Mouse (Mus musculus): Measurements from ENCODE around the gene Plcb1. TPM values are rescaled to one million over a fixed set of nuclear protein-coding genes. Genes with fewer than 3 reads are reported as not detected.
"Not testable (repeated sequence)": the region's sequence is repeated elsewhere in the genome, so short reads cannot be mapped to it uniquely, and the experiment has no call there.

The Plcb1 gene
- total RNA-seq, 1 experiment from 2014 or later: 1.3 TPM

DNA sequence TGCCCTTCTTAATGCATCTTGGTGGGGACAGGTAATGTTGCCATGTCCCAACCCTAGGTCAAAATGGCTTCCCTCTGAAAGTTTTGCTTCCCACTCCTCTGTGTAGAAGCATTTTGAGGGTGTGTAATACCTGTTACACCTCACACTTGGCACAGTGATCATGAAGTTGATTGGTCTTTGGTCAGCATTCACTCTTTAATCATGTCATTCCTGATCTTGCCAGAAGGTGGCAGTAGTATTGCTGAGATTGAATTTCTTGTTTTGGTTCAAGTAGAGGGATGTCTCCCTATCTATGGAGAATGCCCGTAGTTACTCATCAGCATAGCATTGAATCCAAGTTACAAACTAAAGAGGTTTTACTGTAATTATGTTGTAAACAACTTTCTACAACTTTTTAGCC lies 575.9 kb downstream of the Plcb1 start:
- ATAC-seq (replicated peaks in 1 of 2; ENCODE audit: insufficient read depth in 1 of 2, low FRiP score in 2 of 2, low TSS enrichment in 1 of 2, low read depth in 1 of 2, poor library complexity in 2 of 2, severe bottlenecking in 2 of 2): peak in 1 of 2 experiments; percentile 64; a peak in 3 of 4 replicates

- no peak for ATAC-seq (replicated peaks in 1 of 2; ENCODE audit: insufficient read depth in 1 of 2, low FRiP score in 2 of 2, low TSS enrichment in 1 of 2, low read depth in 1 of 2, poor library complexity in 2 of 2, severe bottlenecking in 2 of 2)
These were observed 577.1 kb downstream of the Plcb1 start for GRCm38 (mm10) chr2:135362948-135363347.

- no peak for ATAC-seq (replicated peaks in 1 of 2; ENCODE audit: insufficient read depth in 1 of 2, low FRiP score in 2 of 2, low TSS enrichment in 1 of 2, low read depth in 1 of 2, poor library complexity in 2 of 2, severe bottlenecking in 2 of 2)
These were observed 584.5 kb downstream of the Plcb1 start for GRCm38 (mm10) chr2:135370259-135370835.

GRCm38 (mm10) chr2:135380796-135381195 lies 594.9 kb downstream of the Plcb1 start:
- not testable (repeated sequence) for ATAC-seq (replicated peaks in 1 of 2; ENCODE audit: insufficient read depth in 1 of 2, low FRiP score in 2 of 2, low TSS enrichment in 1 of 2, low read depth in 1 of 2, poor library complexity in 2 of 2, severe bottlenecking in 2 of 2)

- no peak for ATAC-seq (replicated peaks in 1 of 2; ENCODE audit: insufficient read depth in 1 of 2, low FRiP score in 2 of 2, low TSS enrichment in 1 of 2, low read depth in 1 of 2, poor library complexity in 2 of 2, severe bottlenecking in 2 of 2)
These were observed 595.5 kb downstream of the Plcb1 start for GRCm38 (mm10) chr2:135381396-135381795.

GRCm38 (mm10) chr2:135387990-135388389 lies 602.1 kb downstream of the Plcb1 start:
- ATAC-seq (replicated peaks in 1 of 2; ENCODE audit: insufficient read depth in 1 of 2, low FRiP score in 2 of 2, low TSS enrichment in 1 of 2, low read depth in 1 of 2, poor library complexity in 2 of 2, severe bottlenecking in 2 of 2): peak in 1 of 2 experiments; percentile 48; a peak in 1 of 4 replicates

DNA sequence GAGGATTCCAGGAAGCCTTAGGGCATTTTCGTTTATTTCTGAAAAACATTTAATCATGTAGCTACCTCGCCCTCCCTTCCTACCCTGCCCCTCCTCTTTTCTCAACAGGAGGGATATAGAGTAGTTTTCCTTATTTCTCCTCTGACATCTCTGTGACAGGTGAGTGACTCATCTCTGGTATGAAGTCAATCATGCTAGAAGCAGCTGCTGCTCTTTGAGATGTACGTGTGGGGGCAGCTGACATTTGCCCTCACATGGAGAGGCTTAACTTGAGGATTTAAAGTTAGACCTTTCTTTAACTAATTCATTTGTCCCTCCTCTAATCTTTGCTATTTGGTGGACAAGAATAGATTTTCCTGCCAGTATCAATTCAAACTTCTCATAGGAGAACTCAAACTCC lies 608.8 kb downstream of the Plcb1 start:
- no peak for ATAC-seq (replicated peaks in 1 of 2; ENCODE audit: insufficient read depth in 1 of 2, low FRiP score in 2 of 2, low TSS enrichment in 1 of 2, low read depth in 1 of 2, poor library complexity in 2 of 2, severe bottlenecking in 2 of 2)

DNA sequence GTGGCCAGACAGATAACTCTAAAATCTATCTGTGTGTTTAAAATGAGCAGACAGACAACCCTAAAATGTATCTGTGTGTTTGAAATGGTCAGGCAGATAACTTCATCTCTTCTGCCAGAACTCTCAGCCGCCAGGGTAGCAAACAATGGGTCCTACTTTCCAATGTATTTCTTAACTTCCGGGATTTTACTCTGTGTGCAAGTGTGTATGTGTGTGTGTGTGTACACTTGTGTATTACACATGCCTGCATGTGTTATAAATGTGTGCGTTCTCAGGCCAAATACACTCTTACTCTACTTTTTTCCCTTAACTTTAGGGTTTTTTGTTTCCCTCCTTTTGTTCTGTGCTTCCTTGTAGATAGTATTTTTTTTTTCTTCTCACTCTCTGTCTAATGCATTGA lies 610.5 kb downstream of the Plcb1 start:
- no peak for ATAC-seq (replicated peaks in 1 of 2; ENCODE audit: insufficient read depth in 1 of 2, low FRiP score in 2 of 2, low TSS enrichment in 1 of 2, low read depth in 1 of 2, poor library complexity in 2 of 2, severe bottlenecking in 2 of 2)

GRCm38 (mm10) chr2:135397970-135398369 lies 612.1 kb downstream of the Plcb1 start:
- ATAC-seq (replicated peaks in 1 of 2; ENCODE audit: insufficient read depth in 1 of 2, low FRiP score in 2 of 2, low TSS enrichment in 1 of 2, low read depth in 1 of 2, poor library complexity in 2 of 2, severe bottlenecking in 2 of 2): no peak

GRCm38 (mm10) chr2:135399760-135400159 lies 613.9 kb downstream of the Plcb1 start:
- ATAC-seq (replicated peaks in 1 of 2; ENCODE audit: insufficient read depth in 1 of 2, low FRiP score in 2 of 2, low TSS enrichment in 1 of 2, low read depth in 1 of 2, poor library complexity in 2 of 2, severe bottlenecking in 2 of 2): no peak

GRCm38 (mm10) chr2:135402916-135403315 lies 617.0 kb downstream of the Plcb1 start:
- no peak for ATAC-seq (replicated peaks in 1 of 2; ENCODE audit: insufficient read depth in 1 of 2, low FRiP score in 2 of 2, low TSS enrichment in 1 of 2, low read depth in 1 of 2, poor library complexity in 2 of 2, severe bottlenecking in 2 of 2)

- no peak for ATAC-seq (replicated peaks in 1 of 2; ENCODE audit: insufficient read depth in 1 of 2, low FRiP score in 2 of 2, low TSS enrichment in 1 of 2, low read depth in 1 of 2, poor library complexity in 2 of 2, severe bottlenecking in 2 of 2)
These were observed 617.5 kb downstream of the Plcb1 start for GRCm38 (mm10) chr2:135403344-135403743.

GRCm38 (mm10) chr2:135404095-135404494 lies 618.2 kb downstream of the Plcb1 start:
- ATAC-seq (replicated peaks in 1 of 2; ENCODE audit: insufficient read depth in 1 of 2, low FRiP score in 2 of 2, low TSS enrichment in 1 of 2, low read depth in 1 of 2, poor library complexity in 2 of 2, severe bottlenecking in 2 of 2): no peak

- ATAC-seq (replicated peaks in 1 of 2; ENCODE audit: insufficient read depth in 1 of 2, low FRiP score in 2 of 2, low TSS enrichment in 1 of 2, low read depth in 1 of 2, poor library complexity in 2 of 2, severe bottlenecking in 2 of 2): no peak
These were observed 623.7 kb downstream of the Plcb1 start for GRCm38 (mm10) chr2:135409418-135410097.

- ATAC-seq (replicated peaks in 1 of 2; ENCODE audit: insufficient read depth in 1 of 2, low FRiP score in 2 of 2, low TSS enrichment in 1 of 2, low read depth in 1 of 2, poor library complexity in 2 of 2, severe bottlenecking in 2 of 2): peak in 1 of 2 experiments; percentile 37; a peak in 1 of 4 replicates
These were observed 625.8 kb downstream of the Plcb1 start for GRCm38 (mm10) chr2:135411675-135412074.

DNA sequence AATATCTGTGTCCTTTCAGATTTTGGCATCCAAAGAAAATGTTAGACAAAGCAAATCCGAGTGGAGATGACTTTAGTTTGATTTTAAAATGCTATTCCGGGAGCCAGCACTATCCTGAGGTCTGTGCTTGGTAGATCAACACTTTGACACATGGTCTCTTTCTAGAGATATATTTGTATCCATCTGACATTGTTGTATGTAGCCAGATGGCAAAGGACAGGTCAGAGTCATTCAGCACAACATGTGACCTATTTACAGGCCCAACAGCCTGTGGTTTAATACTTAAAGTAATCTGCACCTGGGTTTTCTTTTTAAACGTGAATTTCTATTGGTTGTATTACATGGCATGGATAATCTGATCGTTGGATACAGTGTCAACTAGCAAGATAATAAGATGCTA lies 629.3 kb downstream of the Plcb1 start:
- no peak for ATAC-seq (replicated peaks in 1 of 2; ENCODE audit: insufficient read depth in 1 of 2, low FRiP score in 2 of 2, low TSS enrichment in 1 of 2, low read depth in 1 of 2, poor library complexity in 2 of 2, severe bottlenecking in 2 of 2)

DNA sequence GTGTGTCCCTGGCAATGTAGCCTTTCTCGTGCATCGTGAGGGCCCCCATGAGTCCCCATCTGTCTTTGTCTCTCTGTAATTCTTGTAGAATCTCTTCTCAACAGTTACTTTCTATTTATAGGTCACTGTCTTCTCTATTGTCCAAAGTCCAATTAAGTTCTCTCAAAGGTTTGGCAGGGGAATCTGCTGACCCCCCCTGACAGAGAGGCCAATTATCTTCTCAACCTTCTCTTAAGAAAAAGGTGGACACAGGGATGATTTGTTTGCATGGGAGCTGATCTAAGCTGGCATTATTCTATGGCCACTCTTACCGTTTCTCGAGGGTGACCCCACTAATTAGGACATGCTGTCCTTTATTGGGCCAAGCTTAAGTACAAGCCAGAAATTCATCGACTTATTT lies 633.4 kb downstream of the Plcb1 start:
- no peak for ATAC-seq (replicated peaks in 1 of 2; ENCODE audit: insufficient read depth in 1 of 2, low FRiP score in 2 of 2, low TSS enrichment in 1 of 2, low read depth in 1 of 2, poor library complexity in 2 of 2, severe bottlenecking in 2 of 2)

DNA sequence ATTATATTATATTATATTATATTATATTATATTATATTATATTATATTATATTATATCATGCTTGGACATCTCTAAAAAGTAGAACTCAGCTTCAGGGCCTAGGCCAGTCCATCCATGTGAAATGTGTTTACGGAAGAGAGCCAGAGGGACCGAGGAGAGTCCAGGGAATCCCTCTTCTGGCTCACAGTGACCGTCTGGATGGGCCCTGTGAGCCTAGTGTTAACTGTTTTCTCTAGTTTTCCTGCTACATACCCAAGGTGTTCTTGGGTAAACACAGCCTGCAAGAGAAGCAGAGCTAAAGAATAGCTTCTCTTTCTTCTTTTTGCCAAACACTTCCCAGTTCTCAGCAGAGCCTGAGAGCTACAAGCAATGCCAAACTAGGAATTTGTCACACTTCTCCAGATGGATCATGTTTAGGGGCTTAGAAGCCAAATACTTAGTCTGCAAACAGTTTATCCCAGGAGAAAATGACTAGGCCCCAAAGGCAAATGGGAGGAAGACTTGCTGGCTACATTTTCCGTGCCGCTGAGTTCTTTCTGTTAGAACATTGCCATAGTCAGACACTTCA lies 649.2 kb downstream of the Plcb1 start:
- no peak for ATAC-seq (replicated peaks in 1 of 2; ENCODE audit: insufficient read depth in 1 of 2, low FRiP score in 2 of 2, low TSS enrichment in 1 of 2, low read depth in 1 of 2, poor library complexity in 2 of 2, severe bottlenecking in 2 of 2)

DNA sequence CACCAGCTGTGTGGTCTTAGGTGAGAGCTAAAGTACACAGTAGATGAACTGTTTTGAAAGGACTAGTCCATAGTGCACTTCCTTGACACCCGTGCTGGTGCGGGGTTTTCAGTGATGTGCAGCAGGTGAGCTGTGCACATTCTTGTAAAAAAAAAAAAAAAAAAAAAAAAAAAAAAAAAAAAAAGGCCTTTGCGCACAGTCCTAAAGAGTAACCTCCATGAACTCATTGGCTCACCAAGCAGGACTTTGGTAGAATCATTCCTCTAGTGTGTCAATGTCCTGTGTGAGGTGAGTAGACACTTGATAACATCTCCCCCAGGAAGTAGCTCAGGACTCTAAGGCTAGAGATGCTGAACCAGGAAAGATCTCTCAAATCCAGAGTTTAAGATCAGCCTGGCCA lies 653.2 kb downstream of the Plcb1 start:
- ATAC-seq (replicated peaks in 1 of 2; ENCODE audit: insufficient read depth in 1 of 2, low FRiP score in 2 of 2, low TSS enrichment in 1 of 2, low read depth in 1 of 2, poor library complexity in 2 of 2, severe bottlenecking in 2 of 2): no peak
